Mouse (Mus musculus) MEL (cell line): ENCODE data around the gene Hbq1b. TPM values are rescaled to one million over a fixed set of nuclear protein-coding genes. Genes with fewer than 3 reads are reported as not detected.
"Not testable (repeated sequence)": the region's sequence is repeated elsewhere in the genome, so short reads cannot be mapped to it uniquely, and the experiment has no call there.

Experiments
- DNase-seq: peaks from one replicate; pipeline ENCODE4 v3.0.0; 2011; ENCODE audit warnings: low read depth, low spot score
- H3K27ac ChIP-seq: 2 replicates; pipeline ENCODE4 v1.5.1; 2012; ENCODE audit warnings: low read depth, mild to moderate bottlenecking, control low read depth, low read length, moderate library complexity; ENCODE audit not compliant: control insufficient read depth
- H3K27me3 ChIP-seq, 2 experiments: fragments of 150-350 bp in 1 of 2; sonication (generic) in 1 of 2; 2 replicates each; pipeline ENCODE4 v1.6.1; 2012; ENCODE audit warnings: low read length in 2 of 2, mild to moderate bottlenecking in 2 of 2, improper control_type of control experiment in 1 of 2, moderate library complexity in 1 of 2; ENCODE audit not compliant: insufficient read depth in 2 of 2, control insufficient read depth in 1 of 2
- H3K36me3 ChIP-seq, 2 experiments: 2 replicates each; pipeline ENCODE4 v1.6.1; 2012 to 2014; ENCODE audit warnings: low read length in 2 of 2, improper control_type of control experiment in 1 of 2, inconsistent platforms in 1 of 2, mild to moderate bottlenecking in 1 of 2; ENCODE audit not compliant: insufficient read depth in 2 of 2, control insufficient read depth in 1 of 2
- H3K4me1 ChIP-seq, 2 experiments: fragments of 150-350 bp in 1 of 2; sonication (generic) in 1 of 2; 2 replicates each; pipeline ENCODE4 v1.6.1; 2012; ENCODE audit warnings: low read length in 2 of 2, improper control_type of control experiment in 1 of 2, mild to moderate bottlenecking in 1 of 2; ENCODE audit not compliant: insufficient read depth in 2 of 2, control insufficient read depth in 1 of 2
- H3K4me3 ChIP-seq, 2 experiments: fragments of 150-350 bp in 1 of 2; sonication (generic) in 1 of 2; 2 replicates each; pipeline ENCODE4 v1.5.1; 2012; ENCODE audit warnings: low read depth in 2 of 2, low read length in 2 of 2, mild to moderate bottlenecking in 2 of 2, moderate library complexity in 2 of 2, control low read depth in 1 of 2, improper control_type of control experiment in 1 of 2; ENCODE audit not compliant: control insufficient read depth in 1 of 2, insufficient read depth in 1 of 2
- H3K79me2 ChIP-seq: 2 replicates; pipeline ENCODE4 v1.6.1; 2012; ENCODE audit warnings: mild to moderate bottlenecking, low read length, moderate library complexity; ENCODE audit not compliant: control insufficient read depth, poor library complexity, insufficient read depth
- H3K9ac ChIP-seq: 2 replicates; pipeline ENCODE4 v1.6.1; 2012; ENCODE audit warnings: low read depth, mild to moderate bottlenecking, control low read depth, low read length, moderate library complexity; ENCODE audit not compliant: control insufficient read depth, poor library complexity, severe bottlenecking
- H3K9me3 ChIP-seq: fragments of 150-350 bp; sonication (generic); replicated peaks from 2 replicates; pipeline ENCODE4 v1.6.1; 2012; ENCODE audit warnings: mild to moderate bottlenecking, low read length, improper control_type of control experiment, moderate library complexity; ENCODE audit not compliant: insufficient read depth
- BHLHE40 ChIP-seq: IDR thresholded peaks from 2 replicates; pipeline ENCODE4 v1.6.1; 2012; ENCODE audit warnings: low read depth, mild to moderate bottlenecking, inconsistent platforms, low read length, improper control_type of control experiment, borderline replicate concordance
- CHD1 ChIP-seq: IDR thresholded peaks from 2 replicates; pipeline ENCODE4 v1.6.1; 2012; ENCODE audit warnings: low read depth, mild to moderate bottlenecking, inconsistent platforms, low read length, improper control_type of control experiment
- CHD2 ChIP-seq: IDR thresholded peaks from 2 replicates; pipeline ENCODE4 v1.6.1; 2011; ENCODE audit warnings: low read length, improper control_type of control experiment
- CTCF ChIP-seq, 3 experiments: IDR thresholded peaks in 2 of 3; conservative IDR thresholded peaks in 1 of 3; 2 replicates each; pipeline ENCODE4 v1.5.1; 2011 to 2012; ENCODE audit warnings: low read length in 3 of 3, low read depth in 2 of 3, mild to moderate bottlenecking in 2 of 3, improper control_type of control experiment in 1 of 3, inconsistent platforms in 1 of 3, mixed read lengths in 1 of 3, moderate library complexity in 1 of 3; ENCODE audit not compliant: control insufficient read depth in 1 of 3, insufficient read depth in 1 of 3, poor library complexity in 1 of 3, severe bottlenecking in 1 of 3
- E2F4 ChIP-seq: IDR thresholded peaks from 2 replicates; pipeline ENCODE4 v1.6.1; 2011; ENCODE audit warnings: low read depth, low read length, improper control_type of control experiment, borderline replicate concordance
- GATA1 ChIP-seq: IDR thresholded peaks from 2 replicates; pipeline ENCODE4 v1.6.1; 2011; ENCODE audit warnings: low read depth, low read length, improper control_type of control experiment
- HCFC1 ChIP-seq: IDR thresholded peaks from 2 replicates; pipeline ENCODE4 v1.6.1; 2012; ENCODE audit warnings: low read depth, mild to moderate bottlenecking, inconsistent platforms, low read length, improper control_type of control experiment, moderate library complexity
- MAFK ChIP-seq: IDR thresholded peaks from 2 replicates; pipeline ENCODE4 v1.6.1; 2011; ENCODE audit warnings: low read depth, mild to moderate bottlenecking, low read length, improper control_type of control experiment, borderline replicate concordance
- MAX ChIP-seq: IDR thresholded peaks from 2 replicates; pipeline ENCODE4 v1.6.1; 2011; ENCODE audit warnings: low read length, improper control_type of control experiment
- MAZ ChIP-seq: IDR thresholded peaks from 2 replicates; pipeline ENCODE4 v1.6.1; 2012; ENCODE audit warnings: low read depth, mild to moderate bottlenecking, inconsistent platforms, low read length, improper control_type of control experiment
- MYB ChIP-seq: IDR thresholded peaks from 2 replicates; pipeline ENCODE4 v1.6.1; 2011; ENCODE audit warnings: mild to moderate bottlenecking, low read depth, low read length, improper control_type of control experiment
- NELFE ChIP-seq: IDR thresholded peaks from 2 replicates; pipeline ENCODE4 v1.6.1; 2011; ENCODE audit warnings: low read depth, low read length, improper control_type of control experiment
- NRF1 ChIP-seq: IDR thresholded peaks from 2 replicates; pipeline ENCODE4 v1.6.1; 2014; ENCODE audit warnings: low read depth, mild to moderate bottlenecking, inconsistent platforms, low read length, improper control_type of control experiment, moderate library complexity; ENCODE audit not compliant: poor library complexity, insufficient read depth, severe bottlenecking
- POLR2A ChIP-seq, 2 experiments: IDR thresholded peaks; 2 replicates each; pipeline ENCODE4 v1.6.1; 2011 to 2012; ENCODE audit warnings: low read length in 2 of 2, mild to moderate bottlenecking in 2 of 2, control low read depth in 1 of 2, improper control_type of control experiment in 1 of 2, low read depth in 1 of 2, moderate library complexity in 1 of 2; ENCODE audit not compliant: control insufficient read depth in 1 of 2, insufficient read depth in 1 of 2, poor library complexity in 1 of 2
- POLR2AphosphoS5 ChIP-seq: IDR thresholded peaks from 2 replicates; pipeline ENCODE4 v1.6.1; 2012; ENCODE audit warnings: low read depth, borderline replicate concordance, mild to moderate bottlenecking, inconsistent platforms, low read length, moderate library complexity, mixed read lengths
- SIN3A ChIP-seq: IDR thresholded peaks from 2 replicates; pipeline ENCODE4 v1.6.1; 2012; ENCODE audit warnings: low read length, improper control_type of control experiment, inconsistent platforms
- SMC3 ChIP-seq: IDR thresholded peaks from 2 replicates; pipeline ENCODE4 v1.6.1; 2011; ENCODE audit warnings: low read depth, low read length, improper control_type of control experiment
- TAL1 ChIP-seq: IDR thresholded peaks from 2 replicates; pipeline ENCODE4 v1.6.1; 2012; ENCODE audit warnings: mild to moderate bottlenecking, inconsistent platforms, low read length, moderate library complexity, mixed read lengths
- TCF12 ChIP-seq: IDR thresholded peaks from 2 replicates; pipeline ENCODE4 v1.6.1; 2014; ENCODE audit warnings: low read depth, mild to moderate bottlenecking, inconsistent platforms, low read length, improper control_type of control experiment, moderate library complexity
- USF1 ChIP-seq: IDR thresholded peaks from 2 replicates; pipeline ENCODE4 v1.6.1; 2014; ENCODE audit warnings: low read depth, mild to moderate bottlenecking, inconsistent platforms, low read length, improper control_type of control experiment, moderate library complexity
- ZMIZ1 ChIP-seq: IDR thresholded peaks from 2 replicates; pipeline ENCODE4 v1.6.1; 2012; ENCODE audit warnings: low read depth, mild to moderate bottlenecking, inconsistent platforms, low read length, improper control_type of control experiment, moderate library complexity
- polyA plus RNA-seq, 2 experiments: library from polyadenylated mRNA; stranded (reverse) in 1 of 2; unstranded in 1 of 2; fragments of >175 nt in 1 of 2; fragments of >200 nt in 1 of 2; gene quantifications; 2 replicates each; pipeline versions ENCODE4 v1.2.1 to v1.2.4; 2012; ENCODE audit warnings: low replicate concordance in 2 of 2, low read depth in 1 of 2; ENCODE audit not compliant: insufficient read length in 2 of 2, insufficient read depth in 1 of 2, missing spikeins in 1 of 2
- total RNA-seq: library from RNA; depleted of rRNA; stranded (reverse); fragments of 300-350 nt; gene quantifications from 2 replicates; pipeline ENCODE4 v1.2.3, GENCODE M21; 2012

Gene Hbq1b
- total and polyA plus RNA-seq, 3 experiments = 2.3 to 6.5 TPM; not detected in 1

GRCm38 (mm10) chr11:32280646-32281045, 6.1 kb upstream of the Hbq1b start:
- Histone ChIP-seq H3K4me1 (peaks cover 2 to 13% of the 10 kb centered on the region in 2 experiments; a peak in 3 of 4 replicates), H3K9ac (no peak overlapping the region)
- TF ChIP-seq MYB (no peak), NRF1 (no peak), ZMIZ1 (no peak), CHD2 (no peak), E2F4 (no peak), CHD1 (no peak)
- TF ChIP-seq, all 39 proteins: peak for 0
- H3K4me3 ChIP-seq = no peak overlapping the region
- H3K27me3 ChIP-seq = no peaks in the 10 kb centered on the region
- H3K36me3 ChIP-seq = peaks cover 0 to 5% of the 10 kb centered on the region in 2 experiments; a peak in 2 of 4 replicates
- H3K79me2 ChIP-seq = no peaks in the 10 kb centered on the region
- H3K27ac ChIP-seq = no peak overlapping the region
- DNase-seq = no peak
- no peaks in the 10 kb centered on the region for H3K9me3 ChIP-seq

- no peak overlapping the region for H3K9ac ChIP-seq
- no peaks in the 10 kb centered on the region for H3K27me3 ChIP-seq
- no peak overlapping the region for H3K27ac ChIP-seq
- no peak for TF ChIP-seq POLR2AphosphoS5
- TF ChIP-seq HCFC1 = no peak
- TF ChIP-seq MAX = no peak
- TF ChIP-seq POLR2A (IDR thresholded peaks at IDR 0.05; ENCODE audit: control insufficient read depth in 1 of 2, insufficient read depth in 1 of 2, low read depth in 1 of 2, low read length in 2 of 2, poor library complexity in 1 of 2) = no peak
- no peak for TF ChIP-seq MAFK
- TF ChIP-seq CHD2 = no peak
- TF ChIP-seq BHLHE40 = no peak
- TF ChIP-seq NRF1 = no peak
- TF ChIP-seq TAL1 = no peak
- TF ChIP-seq CTCF (IDR thresholded peaks at IDR 0.05 in 2 of 3, conservative IDR thresholded peaks at IDR 0.05 in 1 of 3; ENCODE audit: control insufficient read depth in 1 of 3, insufficient read depth in 1 of 3, low read depth in 2 of 3, low read length in 3 of 3, poor library complexity in 1 of 3, severe bottlenecking in 1 of 3) = no peak
- TF ChIP-seq SIN3A = no peak
- no peak for TF ChIP-seq USF1
- no peak for TF ChIP-seq MYB
- TF ChIP-seq TCF12 = no peak
- no peak for TF ChIP-seq NELFE
- TF ChIP-seq SMC3 = no peak
- TF ChIP-seq GATA1 = no peak
- TF ChIP-seq MAZ = no peak
- TF ChIP-seq CHD1 = no peak
- H3K79me2 ChIP-seq = no peaks in the 10 kb centered on the region
- H3K9me3 ChIP-seq = no peaks in the 10 kb centered on the region
- DNase-seq = no peak
- no peak overlapping the region for H3K4me3 ChIP-seq
- H3K36me3 ChIP-seq = peaks cover 0 to 5% of the 10 kb centered on the region in 2 experiments; a peak in 2 of 4 replicates
- peaks cover 2 to 16% of the 10 kb centered on the region in 2 experiments; a peak in 3 of 4 replicates for H3K4me1 ChIP-seq
Measured at GRCm38 (mm10) chr11:32281416-32282144, 5.2 kb upstream of the Hbq1b start.

DNA sequence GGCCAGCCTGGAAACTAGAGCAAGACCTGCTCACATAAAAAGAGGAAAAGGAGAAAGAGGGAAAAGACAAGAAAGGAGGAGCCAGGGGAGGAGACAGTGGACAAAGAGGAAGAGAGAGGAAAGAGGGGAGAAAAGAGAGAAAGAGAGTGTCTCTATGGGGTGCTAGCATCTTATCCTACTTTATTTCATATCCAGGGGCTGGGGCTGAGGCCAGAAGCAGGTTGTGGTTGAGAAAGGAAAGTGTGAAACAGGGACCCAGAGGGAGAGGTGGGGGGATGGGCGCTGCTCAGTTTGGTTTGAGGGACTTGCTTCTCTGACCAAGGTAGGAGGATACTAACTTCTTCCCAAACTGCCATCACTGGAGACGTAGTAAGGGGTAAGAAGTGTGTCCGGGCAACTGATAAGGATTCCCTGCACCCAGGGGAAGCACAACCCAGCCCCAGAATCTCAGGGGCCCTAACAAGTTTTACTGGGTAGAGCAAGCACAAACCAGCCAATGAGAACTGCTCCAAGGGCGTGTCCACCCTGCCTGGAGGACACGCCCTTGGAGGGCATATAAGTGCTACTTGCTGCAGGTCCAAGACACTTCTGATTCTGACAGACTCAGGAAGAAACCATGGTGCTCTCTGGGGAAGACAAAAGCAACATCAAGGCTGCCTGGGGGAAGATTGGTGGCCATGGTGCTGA, 3.5 kb upstream of the Hbq1b start, which contains the start of gene Hba-a1:
Hba-a1 (plus strand) TSS at position 421 of the 687 bp plus-strand sequence.
- H3K27me3 ChIP-seq, H3K79me2 ChIP-seq, H3K9ac ChIP-seq, H3K36me3 ChIP-seq, H3K9me3 ChIP-seq: not testable (repeated sequence)
- peak within 1 kb of the TSS in 1 of 2 experiments; percentile 24; a peak in 1 of 4 replicates for H3K4me3 ChIP-seq
- H3K4me1 ChIP-seq = peaks cover 5 to 16% of the 10 kb centered on the region in 2 experiments; a peak in 3 of 4 replicates
- H3K27ac ChIP-seq = peak within 1 kb of the TSS; percentile 3; the same call in 1 of the 2 replicates
- DNase-seq = peak; percentile 66

- not testable (repeated sequence) for H3K4me3 ChIP-seq, H3K9me3 ChIP-seq, H3K79me2 ChIP-seq, H3K36me3 ChIP-seq, H3K9ac ChIP-seq, H3K27me3 ChIP-seq, H3K27ac ChIP-seq, DNase-seq
- H3K4me1 ChIP-seq = peaks cover 5 to 16% of the 10 kb centered on the region in 2 experiments; a peak in 3 of 4 replicates
Measured at GRCm38 (mm10) chr11:32284582-32284981, 2.2 kb upstream of the Hbq1b start.
